Mouse (Mus musculus) left cerebral cortex, adult 2 months (tissue): ENCODE measurements at regions not wholly inside any gene's neighbourhood (a gene's known extent, or its start where the extent isn't known, plus 50 kb on each side); places are given as distances from the start of the nearest gene placed in this dataset.
A peak's percentile ranks its signal among the peaks of the same experiment; 100 is the strongest.

Experiments
- DNase-seq, 2 experiments: peaks; one replicate each; pipeline ENCODE4 v3.0.0; 2021 to 2022; ENCODE audit warnings: low spot score in 2 of 2, mixed read lengths in 1 of 2; ENCODE audit errors: extremely low spot score in 1 of 2
- H3K27ac ChIP-seq: fragments of 200-600 bp; 2 replicates; pipeline ENCODE4 v1.8.1; 2022
- H3K4me3 ChIP-seq: fragments of 200-600 bp; 2 replicates; pipeline ENCODE4 v1.8.1; 2022
- CTCF ChIP-seq: fragments of 200-600 bp; IDR thresholded peaks from 2 replicates; pipeline ENCODE4 v1.8.1; 2022; ENCODE audit warnings: antibody characterized with exemption, mild to moderate bottlenecking, moderate library complexity
- intact Hi-C: fragments of 180-260 bp; cut with DNase I; formaldehyde crosslinking; loops from one replicate; pipeline ENCODE4 v1.15.1; 2025

- no peak for TF ChIP-seq CTCF
- Histone ChIP-seq H3K27ac (no peak overlapping the region), H3K4me3 (no peak overlapping the region)
- intact Hi-C loops = loop anchor here (5.0 kb wide), 1 partner anchor 58 kb away; no protein-coding TSS in a partner anchor
- DNase-seq = no peak
Measured at GRCm38 (mm10) chr17:67569865-67570264, 62.7 kb downstream of the Lrrc30 start.

- Histone ChIP-seq H3K27ac (no peak overlapping the region), H3K4me3 (no peak overlapping the region)
- intact Hi-C loops = loop anchor here (5.0 kb wide), 1 partner anchor 54 kb away; no protein-coding TSS in a partner anchor
- no peak for DNase-seq
- TF ChIP-seq CTCF = no peak
Measured at GRCm38 (mm10) chr17:67566216-67566615, 66.3 kb downstream of the Lrrc30 start.

- DNase-seq = no peak
- TF ChIP-seq CTCF = no peak
- Histone ChIP-seq H3K4me3 (no peak overlapping the region), H3K27ac (peak overlapping the region; percentile 44; the same call in 1 of the 2 replicates)
- intact Hi-C loops = loop anchor here (5.0 kb wide), 1 partner anchor 53 kb away; no protein-coding TSS in a partner anchor
Measured at GRCm38 (mm10) chr17:67565746-67566145, 66.8 kb downstream of the Lrrc30 start.

GRCm38 (mm10) chr17:67564845-67565244 is 67.7 kb downstream of the Lrrc30 start:
- intact Hi-C loops = loop anchor here (5.0 kb wide), 1 partner anchor 53 kb away; no protein-coding TSS in a partner anchor
- Histone ChIP-seq H3K27ac (no peak overlapping the region; the same call in 1 of the 2 replicates), H3K4me3 (no peak overlapping the region)
- no peak for TF ChIP-seq CTCF
- DNase-seq = no peak

- TF ChIP-seq CTCF = no peak
- H3K4me3 ChIP-seq = no peak overlapping the region
- no peak for DNase-seq
- H3K27ac ChIP-seq = no peak overlapping the region
- intact Hi-C loops = no loop called here
Measured at GRCm38 (mm10) chr17:67563036-67563435, 69.5 kb downstream of the Lrrc30 start.

GRCm38 (mm10) chr17:67561802-67562201 is 70.7 kb downstream of the Lrrc30 start:
- H3K4me3 ChIP-seq = no peak overlapping the region
- no peak for TF ChIP-seq CTCF
- H3K27ac ChIP-seq = no peak overlapping the region
- DNase-seq = no peak
- intact Hi-C loops = no loop called here

- TF ChIP-seq CTCF = no peak
- no peak for DNase-seq
- Histone ChIP-seq H3K27ac (no peak overlapping the region), H3K4me3 (no peak overlapping the region)
- intact Hi-C loops = no loop called here
Measured at GRCm38 (mm10) chr17:67557351-67557870, 75.1 kb downstream of the Lrrc30 start.

- DNase-seq = no peak
- intact Hi-C loops = no loop called here
- H3K4me3 ChIP-seq = no peak overlapping the region
- H3K27ac ChIP-seq = no peak overlapping the region
- no peak for TF ChIP-seq CTCF
Measured at GRCm38 (mm10) chr17:67552581-67553139, 79.9 kb downstream of the Lrrc30 start.

GRCm38 (mm10) chr17:67548966-67549700 is 83.4 kb downstream of the Lrrc30 start:
- no peak for TF ChIP-seq CTCF
- intact Hi-C loops = no loop called here
- H3K27ac ChIP-seq = no peak overlapping the region
- no peak overlapping the region for H3K4me3 ChIP-seq
- no peak for DNase-seq

GRCm38 (mm10) chr17:67544410-67544809 is 88.1 kb downstream of the Lrrc30 start:
- no peak for TF ChIP-seq CTCF
- no peak for DNase-seq
- H3K4me3 ChIP-seq = no peak overlapping the region
- no peak overlapping the region for H3K27ac ChIP-seq
- intact Hi-C loops = no loop called here

GRCm38 (mm10) chr17:67532331-67532730 is 100.2 kb downstream of the Lrrc30 start:
- TF ChIP-seq CTCF = no peak
- H3K27ac ChIP-seq = no peak overlapping the region
- intact Hi-C loops = no loop called here
- no peak for DNase-seq
- H3K4me3 ChIP-seq = no peak overlapping the region

- no peak for DNase-seq
- intact Hi-C loops = no loop called here
- H3K4me3 ChIP-seq = no peak overlapping the region
Measured at GRCm38 (mm10) chr17:67520848-67521411, 111.6 kb downstream of the Lrrc30 start.

More at GRCm38 (mm10) chr17:67520848-67521411, 111.6 kb downstream of the Lrrc30 start:
- no peak overlapping the region for H3K27ac ChIP-seq
- TF ChIP-seq CTCF = no peak
